Mouse (Mus musculus) gastrocnemius, postnatal 4 days (tissue): Measurements from ENCODE around the gene Gm2042. TPM values are rescaled to one million over a fixed set of nuclear protein-coding genes. Genes with fewer than 3 reads are reported as not detected.
"Not testable (repeated sequence)": the region's sequence is repeated elsewhere in the genome, so short reads cannot be mapped to it uniquely, and the experiment has no call there.

Experiments used
- DNase-seq, 2 experiments: peaks; one replicate each; pipeline ENCODE4 v3.0.0; 2021 to 2022; ENCODE audit warnings: low spot score in 2 of 2, mixed read lengths in 2 of 2
- long read RNA-seq, 2 experiments: library from polyadenylated mRNA; stranded (forward); transcript quantifications; one replicate each; pipeline ENCODE4 v2.0.0; 2021
- total RNA-seq, 2 experiments: library from RNA; stranded (reverse); gene quantifications; 2 replicates each; pipeline ENCODE4 v1.2.3; 2021

The Gm2042 gene
- not detected for total RNA-seq
- long read RNA-seq, experiment 1 = 0 reads
- long read RNA-seq, experiment 2 = 0 reads

- DNase-seq = not testable (repeated sequence)
These were observed at the start of gene Gm2042 for GRCm38 (mm10) chr12:87953780-87954179. Gm2042 (plus strand) TSS chr12:87954080.

GRCm38 (mm10) chr12:87919721-87920120 is 34.2 kb upstream of the Gm2042 start, which contains the start of gene Gm2035:
Gm2035 (minus strand) TSS chr12:87919857.
- not testable (repeated sequence) for DNase-seq

- not testable (repeated sequence) for DNase-seq
These were observed 30.1 kb downstream of the Gm2042 start for GRCm38 (mm10) chr12:87984000-87984399.

GRCm38 (mm10) chr12:88004118-88004517 is 50.2 kb downstream of the Gm2042 start:
- DNase-seq = not testable (repeated sequence)

Other genes with a start within 250 kb of the Gm2042 start
- not detected for gene Gm21319, start 178.3 kb upstream of the Gm2042 start, total RNA-seq
- not detected for gene Gm21936, start 158.6 kb upstream of the Gm2042 start, total RNA-seq
- not detected for gene BB287469, start 137.5 kb upstream of the Gm2042 start, total RNA-seq
- not detected for gene Gm2001, start 111.7 kb upstream of the Gm2042 start, total RNA-seq
- not detected for gene Gm2016, start 80.0 kb upstream of the Gm2042 start, total RNA-seq
- gene Gm2022, start 58.7 kb upstream of the Gm2042 start, total RNA-seq = not detected
- not detected for gene Gm2035, start 34.2 kb upstream of the Gm2042 start, total RNA-seq
- not detected for gene Gm2075, start 57.8 kb downstream of the Gm2042 start, total RNA-seq
- not detected for gene Gm6803, start 64.7 kb downstream of the Gm2042 start, total RNA-seq
- not detected for gene Gm2056, start 72.9 kb downstream of the Gm2042 start, total RNA-seq
- gene Gm16368, start 129.6 kb downstream of the Gm2042 start, total RNA-seq = not detected
- gene Gm10436, start 228.0 kb downstream of the Gm2042 start, total RNA-seq = not detected